Mouse (Mus musculus) heart, adult 9 months (tissue): ENCODE data around the gene Prkci.
A peak's percentile ranks its signal among the peaks of the same experiment; 100 is the strongest.

Source experiments
- DNase-seq, 2 experiments: peaks; one replicate each; pipeline ENCODE4 v3.0.0; 2022; ENCODE audit warnings: low spot score in 2 of 2

Prkci gene

DNA sequence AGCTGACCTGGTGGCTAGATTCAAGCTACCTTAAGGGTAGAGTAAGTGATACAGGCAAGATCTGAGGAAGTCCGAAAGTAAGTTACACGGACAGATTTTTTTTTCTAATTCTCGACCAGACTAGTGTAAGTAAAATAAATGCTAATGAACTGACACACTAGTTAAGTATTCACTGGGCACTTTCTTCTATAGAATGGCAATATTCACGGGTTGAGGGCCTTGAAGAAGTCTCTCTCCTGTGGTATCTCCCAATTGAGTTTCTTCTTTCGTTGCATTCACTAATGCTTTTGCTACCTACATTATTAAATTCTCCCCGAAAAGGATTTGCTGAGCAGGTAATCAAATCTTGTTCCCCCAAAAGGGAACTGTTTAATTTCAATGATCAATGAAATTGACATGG is 688 bp upstream of the Prkci start:
- DNase-seq, result no peak

DNA sequence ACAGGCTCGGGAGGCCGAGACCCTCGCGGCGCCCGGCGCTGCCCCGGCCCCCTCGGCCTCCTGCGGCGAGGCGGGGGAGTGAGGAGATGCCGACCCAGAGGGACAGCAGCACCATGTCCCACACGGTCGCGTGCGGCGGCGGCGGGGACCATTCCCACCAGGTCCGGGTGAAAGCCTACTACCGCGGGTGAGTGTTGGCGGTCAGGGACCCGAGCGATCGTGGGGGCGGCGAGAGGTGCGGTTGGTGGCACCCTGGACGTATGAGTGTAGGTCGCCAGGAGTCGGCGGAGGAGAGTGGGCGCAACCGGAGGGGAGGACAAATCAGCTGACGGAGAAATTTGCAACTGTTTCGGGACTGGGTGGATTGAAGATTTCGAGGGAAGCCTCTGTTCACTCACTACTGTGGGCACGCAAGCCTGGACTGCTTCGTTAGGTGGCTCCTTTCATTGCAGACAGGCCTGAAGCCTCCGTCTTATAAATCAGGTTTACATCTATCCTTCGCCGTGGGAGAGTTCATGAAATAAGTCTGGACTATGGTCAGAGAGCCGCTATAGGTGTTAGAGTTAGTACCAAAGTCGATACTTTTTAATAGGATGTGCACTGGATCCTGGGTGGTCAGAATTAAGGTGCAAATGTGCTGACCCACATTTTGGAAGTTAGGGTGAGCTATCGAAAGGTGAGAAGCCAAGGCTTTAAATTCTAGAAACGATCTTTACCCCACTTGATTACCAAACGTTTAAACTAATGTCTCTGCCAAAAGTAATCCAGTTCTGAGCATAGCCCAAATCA is 546 bp downstream of the Prkci start:
- no peak for DNase-seq

DNA sequence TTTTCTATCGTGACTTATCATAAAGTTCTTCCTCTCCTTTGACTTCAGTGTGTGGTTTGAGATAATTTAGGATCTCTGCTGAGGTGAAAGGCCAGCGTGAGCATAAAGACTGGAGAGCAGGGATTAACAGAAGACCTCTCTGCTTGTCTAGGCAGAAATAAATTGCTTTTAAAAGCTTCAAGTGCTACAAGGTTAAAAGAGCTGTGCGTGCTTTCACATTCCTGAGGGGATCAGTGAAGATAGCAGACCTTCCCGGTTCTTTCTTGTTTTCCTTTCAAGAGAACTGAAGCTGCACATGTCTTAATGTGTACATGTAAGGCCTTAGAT is 1.1 kb downstream of the Prkci start:
- DNase-seq, result no peak

DNA sequence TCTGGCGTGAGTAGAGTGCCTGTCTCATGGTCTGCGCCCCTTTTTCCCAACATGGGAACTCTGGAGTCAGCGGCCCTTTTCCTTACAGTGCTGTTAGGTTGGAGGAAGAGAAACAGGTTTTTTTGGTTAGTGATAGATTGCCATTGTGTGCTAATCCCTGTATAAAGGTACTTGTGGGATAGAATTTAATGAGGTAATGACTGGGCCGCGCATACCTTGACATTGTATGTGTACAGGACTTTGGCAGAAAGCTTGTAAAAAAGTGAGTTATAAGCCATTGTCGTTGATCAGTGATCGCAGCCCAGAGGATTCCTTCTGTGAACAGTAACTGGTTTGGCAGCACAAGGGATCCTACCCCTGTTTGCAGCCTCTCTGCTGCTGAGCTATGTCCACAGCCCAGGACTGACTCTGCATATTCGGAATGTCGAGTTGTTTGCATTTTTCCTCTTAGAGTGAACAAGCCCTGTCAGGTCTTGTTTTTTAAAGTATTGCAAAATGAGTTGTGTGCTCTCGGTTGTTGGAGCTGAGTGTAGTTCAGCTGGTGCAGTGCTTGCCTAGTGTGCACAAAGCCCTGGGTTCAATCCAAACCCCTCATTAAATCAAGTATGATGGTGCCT is 4.0 kb downstream of the Prkci start:
- DNase-seq, result no peak

DNA sequence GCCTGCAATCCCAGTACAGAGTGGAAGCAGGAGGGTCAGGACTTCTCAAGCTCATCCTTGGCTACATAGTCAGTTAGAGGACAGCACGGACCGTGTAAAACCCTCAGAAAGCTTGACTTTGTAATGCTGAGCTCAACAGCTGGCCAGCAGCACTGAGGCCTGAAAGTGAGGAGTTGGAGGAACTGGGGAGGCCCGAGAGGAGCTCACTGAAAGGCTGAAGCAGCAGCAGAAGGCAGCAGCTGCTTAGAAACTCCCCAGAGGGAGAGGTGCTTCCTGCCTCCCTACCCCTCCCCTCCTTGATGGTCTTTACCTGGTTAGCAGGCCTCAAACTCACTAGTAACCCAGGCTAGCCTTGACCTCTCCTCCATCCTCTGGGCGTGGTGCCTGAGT is 4.5 kb downstream of the Prkci start:
- peak; percentile 33 to 39 for DNase-seq

DNA sequence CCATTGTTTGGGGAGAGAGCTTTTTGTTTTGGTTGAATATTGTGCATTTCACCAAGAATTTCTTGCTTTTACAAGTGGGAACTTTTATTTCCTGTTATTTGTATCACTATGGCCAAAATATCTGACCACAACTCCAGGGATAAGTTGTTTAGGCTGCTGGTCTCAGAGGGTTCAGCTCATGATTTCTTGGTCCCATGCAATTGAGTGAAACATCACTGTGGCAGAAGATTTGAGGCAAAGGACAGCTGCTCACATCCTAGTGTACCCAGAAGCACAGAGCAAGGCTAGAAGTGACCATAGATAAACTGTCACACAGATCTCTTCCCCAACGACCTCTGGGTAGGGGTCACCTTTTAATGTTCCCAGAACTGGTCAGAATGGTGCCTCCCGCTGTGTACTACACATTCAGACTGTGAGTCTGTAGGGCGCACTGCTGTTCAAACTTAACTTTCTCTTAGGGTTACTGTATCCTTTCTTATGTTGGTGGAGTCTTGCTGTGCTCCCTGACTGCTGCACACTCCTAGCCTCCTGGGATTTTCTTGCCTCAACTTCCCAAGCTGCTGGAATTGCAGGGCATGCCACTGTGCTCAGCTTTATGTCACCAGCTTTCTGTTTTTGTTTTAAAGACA is 5.6 kb downstream of the Prkci start:
- DNase-seq, result no peak

DNA sequence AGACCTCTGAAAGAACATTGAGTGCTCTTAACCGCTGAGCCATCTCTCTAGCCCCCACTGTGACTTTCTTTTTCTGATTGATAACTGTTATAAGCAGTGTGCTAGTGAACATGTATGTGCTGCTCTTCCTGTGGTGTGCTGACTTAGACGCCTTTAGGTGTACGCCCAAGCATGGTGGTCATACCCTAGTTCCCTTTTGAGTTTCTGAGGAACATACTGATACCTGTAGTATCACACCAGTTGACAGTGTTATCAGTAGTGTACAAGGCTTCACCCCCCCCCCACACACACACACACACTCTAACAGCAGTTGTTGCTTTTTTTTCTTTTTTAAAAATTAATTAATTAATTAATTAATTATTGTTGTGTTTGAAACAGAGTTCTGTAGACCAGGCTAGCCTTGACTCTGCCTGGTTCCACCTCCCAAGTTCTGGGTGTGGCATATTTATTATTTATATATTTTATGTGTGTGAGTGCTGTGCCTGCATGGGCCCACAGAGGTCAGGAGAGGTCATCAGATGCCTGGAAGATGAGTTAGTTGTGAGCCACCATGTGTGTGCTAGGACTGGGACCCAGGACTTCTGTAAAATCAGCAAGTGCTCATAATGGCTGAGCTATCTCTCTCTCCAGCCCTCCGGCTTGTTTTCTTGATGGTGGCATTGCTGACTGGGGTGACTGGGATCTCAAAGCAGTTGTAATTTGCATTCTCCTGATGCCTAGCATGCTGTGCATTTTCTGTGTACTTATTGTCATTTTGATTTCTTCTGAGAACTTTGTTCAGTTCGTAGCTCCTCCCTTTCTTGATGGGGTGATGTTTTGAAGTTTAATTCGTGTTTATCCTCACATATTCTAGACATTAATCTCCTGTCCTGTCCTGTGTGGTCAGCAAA is 9.0 kb downstream of the Prkci start:
- no peak for DNase-seq

DNA sequence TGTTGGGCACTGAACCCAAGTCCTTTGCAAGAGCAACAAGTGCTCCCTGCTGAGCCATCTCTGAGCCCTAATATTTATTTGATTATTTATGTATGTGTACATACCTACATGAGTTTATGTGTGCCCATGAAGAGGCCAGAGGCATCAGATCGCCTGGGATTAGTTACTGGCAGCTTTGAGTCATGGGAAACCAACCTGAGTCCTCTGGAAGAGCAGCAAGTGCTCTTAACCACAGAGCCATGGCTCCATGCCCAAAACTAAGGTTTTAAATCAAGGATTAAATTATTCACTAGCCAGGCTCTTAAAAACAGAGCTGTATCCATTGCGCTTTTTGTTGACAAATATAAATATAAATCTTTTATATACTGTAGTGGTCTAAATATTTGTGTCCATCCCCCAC is 18.8 kb downstream of the Prkci start:
- DNase-seq, result no peak

DNA sequence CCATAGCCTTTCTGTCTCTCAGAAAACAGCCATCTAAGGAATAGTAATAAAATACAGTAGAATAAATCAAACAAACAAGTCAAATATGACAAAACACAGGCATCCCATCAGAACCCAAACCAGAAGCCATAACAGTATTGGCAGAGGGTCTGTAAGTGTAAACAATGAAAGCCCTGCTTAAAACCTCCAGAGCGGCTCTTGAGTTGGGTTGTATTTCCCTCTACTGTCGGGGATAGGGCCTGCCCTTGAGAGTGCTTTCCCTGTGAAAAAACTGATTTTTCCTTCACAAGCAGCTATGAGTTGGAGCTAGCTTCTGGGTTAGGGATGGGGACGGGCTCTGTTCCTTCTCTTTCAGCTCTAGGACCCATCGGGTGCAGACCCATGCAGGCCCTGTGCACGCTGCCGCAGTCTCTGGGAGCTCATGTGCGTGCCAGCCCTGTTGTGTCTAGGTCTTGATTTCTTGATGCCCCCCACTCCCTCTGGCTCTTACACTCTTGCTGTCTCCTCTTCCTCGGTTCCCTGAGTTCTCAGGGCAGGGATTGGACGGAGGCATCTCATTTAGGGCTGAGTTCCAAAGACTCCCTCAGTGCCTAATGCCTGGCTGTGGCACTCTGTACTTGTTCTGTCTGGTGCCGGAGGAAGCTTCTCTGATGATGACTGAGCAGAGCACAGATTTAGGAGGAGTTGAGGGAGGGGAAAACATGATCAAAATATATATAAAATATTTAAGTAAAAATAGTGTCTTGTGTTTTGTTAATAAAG is 20.3 kb downstream of the Prkci start:
- DNase-seq, result no peak

DNA sequence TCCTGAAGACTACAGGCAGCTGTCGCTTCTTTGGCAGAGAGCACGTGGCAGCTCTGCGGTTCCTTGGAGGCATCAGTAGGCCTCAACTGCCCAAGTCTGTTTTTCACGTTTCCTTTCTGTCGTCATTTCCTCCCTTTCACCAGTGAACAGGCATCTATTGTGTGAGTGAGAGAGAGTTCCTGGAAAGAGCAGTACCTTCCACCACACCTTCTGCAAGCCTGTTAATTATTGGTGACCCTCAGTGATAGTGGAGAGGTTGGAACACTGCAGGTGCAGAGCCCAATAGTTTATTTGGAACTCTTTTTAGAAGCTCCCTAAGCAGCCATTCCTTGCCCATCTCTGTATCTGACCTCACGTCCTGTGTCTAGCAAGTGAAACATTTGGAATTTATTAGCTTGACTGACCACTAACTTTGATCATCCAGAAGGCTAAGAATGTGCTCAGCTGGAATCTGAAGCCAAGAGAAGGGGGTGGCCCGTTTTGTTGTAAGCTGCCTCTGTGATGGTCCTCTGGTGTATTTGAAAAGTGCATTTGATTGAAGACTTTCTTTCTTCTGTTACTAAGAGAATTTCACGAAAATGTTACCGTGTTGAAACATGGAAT is 21.1 kb downstream of the Prkci start:
- no peak for DNase-seq

DNA sequence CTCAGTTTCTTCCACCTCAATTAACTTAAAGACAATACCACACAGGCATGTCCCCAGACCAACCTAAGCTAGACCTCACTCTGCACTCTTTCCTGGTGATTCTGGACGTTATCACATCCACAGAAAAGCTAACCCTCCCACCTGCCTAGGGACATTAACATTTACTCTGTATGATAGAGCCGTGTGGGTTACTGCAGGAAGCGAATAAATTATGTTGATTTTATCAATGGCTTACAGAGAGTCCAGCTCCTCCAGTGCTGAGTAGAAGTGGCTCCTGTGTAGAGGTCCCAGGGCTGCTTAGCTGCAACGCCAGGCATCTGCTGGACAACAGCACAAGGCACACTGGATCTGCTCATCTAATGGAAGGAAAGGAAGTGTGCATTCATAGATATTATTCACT is 22.1 kb downstream of the Prkci start:
- DNase-seq, result no peak

DNA sequence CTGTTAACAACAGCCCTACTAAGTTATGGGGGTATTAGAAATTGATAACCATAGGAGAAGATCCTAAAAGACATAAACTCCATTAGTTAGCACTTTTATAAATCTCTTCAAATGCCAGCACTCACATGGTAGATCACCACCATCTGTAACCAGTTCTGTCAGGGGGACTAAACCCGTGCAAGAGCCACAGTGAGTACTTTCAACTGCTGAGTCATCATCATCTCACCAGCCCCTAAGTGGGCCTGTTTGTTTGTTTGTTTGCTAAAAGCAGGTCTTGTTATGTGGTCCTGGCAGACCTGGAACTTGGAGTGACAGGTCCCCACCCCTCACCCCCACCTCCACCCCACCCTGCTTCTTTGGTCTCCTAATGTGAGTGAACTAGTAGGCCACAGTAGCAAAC is 23.7 kb downstream of the Prkci start:
- DNase-seq, result no peak

DNA sequence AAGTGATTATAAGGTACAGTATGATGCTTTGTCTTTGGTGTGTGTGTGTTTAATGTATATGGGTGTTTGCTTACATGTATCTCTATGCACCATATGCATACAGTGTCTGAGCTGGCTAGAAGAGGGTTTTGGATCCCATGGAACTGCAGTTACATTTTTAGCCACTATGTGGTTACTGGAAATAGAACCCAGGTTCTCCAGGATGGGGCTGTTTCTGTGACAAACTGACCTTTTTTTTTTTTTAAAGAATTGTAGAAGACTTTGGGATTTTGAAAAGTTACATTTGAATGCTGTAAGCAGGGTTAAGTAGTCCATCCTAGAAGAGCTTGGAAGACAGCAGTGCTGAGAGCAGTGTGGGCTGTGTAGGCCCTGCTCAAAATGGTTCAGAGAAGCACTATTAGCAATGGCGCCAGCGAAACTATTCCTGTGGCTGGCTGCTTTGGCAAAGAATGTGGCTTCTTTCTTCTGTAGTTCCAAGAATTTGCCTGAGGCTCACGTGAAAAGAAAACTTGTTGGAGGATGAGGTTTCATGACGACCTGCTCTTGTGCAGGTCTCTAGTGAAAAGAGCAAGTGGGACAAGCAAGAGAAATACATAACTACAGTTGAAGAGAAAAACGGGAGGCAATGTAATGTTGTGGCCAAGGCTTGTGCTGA is 24.4 kb downstream of the Prkci start:
- no peak for DNase-seq

DNA sequence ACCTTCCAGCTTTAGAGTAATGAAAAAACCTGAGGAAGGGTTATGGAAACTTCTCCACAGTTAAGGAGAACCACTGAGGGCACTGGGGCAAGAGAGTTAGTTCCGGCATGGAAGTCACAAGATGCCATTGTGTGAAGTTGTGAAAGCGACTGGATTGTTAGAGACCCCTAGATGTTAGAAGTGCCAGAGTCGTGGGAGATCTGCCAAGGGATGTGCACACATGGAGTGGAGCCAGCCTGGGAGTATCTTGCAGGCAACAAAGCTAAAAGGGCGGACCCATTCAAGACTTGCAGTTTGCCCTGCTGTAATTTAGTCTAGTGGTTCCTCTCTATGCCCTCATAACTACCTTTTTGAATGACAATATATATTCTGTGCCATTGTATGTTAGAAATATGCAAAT is 25.1 kb downstream of the Prkci start:
- no peak for DNase-seq

DNA sequence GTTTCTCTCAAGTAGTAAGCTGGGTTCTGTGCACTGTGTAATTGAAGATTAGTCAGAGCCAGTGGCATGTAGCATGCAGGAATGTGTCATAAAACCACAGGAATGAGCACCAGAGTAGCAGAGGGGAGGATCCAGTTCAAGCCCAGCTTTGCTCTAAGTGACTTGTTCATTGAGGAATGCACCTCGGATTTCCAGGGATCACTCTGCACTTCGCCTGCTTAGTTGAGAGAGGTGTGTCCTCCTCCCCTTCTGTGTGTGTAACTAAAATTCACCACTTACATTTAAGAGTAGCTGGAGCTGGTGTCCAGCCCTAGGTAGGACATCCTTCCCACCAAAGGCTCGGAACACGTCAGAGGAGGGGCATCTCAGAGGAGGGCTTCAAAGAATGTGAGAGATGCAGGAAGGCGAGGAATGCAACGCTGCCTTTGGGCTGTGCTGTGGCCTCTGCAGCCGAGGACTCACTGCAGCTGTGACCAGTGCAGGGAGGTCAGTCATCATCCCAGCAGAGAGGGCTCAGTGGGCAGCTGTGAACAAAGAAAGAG is 27.4 kb downstream of the Prkci start:
- peak; percentile 15 to 47 for DNase-seq

DNA sequence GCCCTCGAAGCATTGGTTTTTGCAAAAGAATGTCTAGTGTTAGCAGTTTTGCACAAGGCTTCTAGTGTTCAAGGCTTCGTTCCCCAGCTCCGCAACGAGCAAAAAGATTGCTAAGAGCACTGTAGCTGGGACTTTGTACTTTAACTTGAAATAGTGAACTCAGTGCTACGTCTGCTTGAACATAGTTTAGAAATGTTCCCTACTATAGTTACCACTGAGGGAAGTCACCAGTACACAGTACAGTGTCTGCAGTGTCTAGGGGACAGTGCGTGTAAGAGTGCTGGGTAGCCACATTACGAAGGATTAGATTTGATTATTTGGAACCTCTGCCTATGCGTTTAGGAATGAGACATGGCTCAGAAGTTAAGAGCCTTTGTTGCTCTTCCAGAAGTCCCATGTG is 32.2 kb downstream of the Prkci start:
- no peak for DNase-seq

DNA sequence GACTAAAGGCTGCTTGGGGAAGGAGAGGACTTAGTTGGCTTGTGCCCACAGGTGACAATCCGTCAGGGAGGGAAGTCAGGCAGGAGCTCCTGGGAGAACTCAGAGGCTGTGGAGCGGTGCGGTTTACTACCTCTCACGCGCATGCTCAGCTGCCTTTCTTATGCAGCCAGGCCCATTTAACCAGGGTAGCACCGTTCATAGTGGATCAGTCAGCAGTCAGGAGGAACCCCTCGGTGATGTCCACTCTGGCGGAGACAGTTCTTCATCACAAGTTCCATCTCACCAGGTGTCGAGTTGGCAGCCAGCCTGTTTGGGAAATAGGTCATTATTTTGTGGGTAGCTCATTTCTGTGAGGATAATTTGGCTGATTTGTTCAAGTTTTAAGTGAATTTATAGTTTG is 36.1 kb downstream of the Prkci start:
- DNase-seq, result no peak

DNA sequence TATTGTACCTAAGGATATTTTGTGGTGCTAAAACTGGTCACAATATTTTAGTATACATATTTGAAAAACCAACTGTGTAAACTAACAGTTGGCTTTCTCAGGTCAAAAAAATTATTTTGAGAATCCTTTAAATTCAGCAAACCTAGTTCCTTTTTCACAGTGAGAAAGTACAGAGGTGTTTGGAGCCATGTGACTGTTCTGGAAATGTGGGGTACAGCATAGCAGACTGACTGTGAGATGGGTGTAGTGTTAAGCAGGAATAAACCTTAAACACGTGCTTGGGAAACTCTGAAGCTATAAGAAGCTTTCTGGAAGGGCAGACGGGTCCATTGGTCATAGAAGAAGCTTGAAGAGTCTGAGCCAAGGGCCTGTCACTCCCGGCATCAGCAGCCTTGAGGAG is 38.1 kb downstream of the Prkci start:
- no peak for DNase-seq

DNA sequence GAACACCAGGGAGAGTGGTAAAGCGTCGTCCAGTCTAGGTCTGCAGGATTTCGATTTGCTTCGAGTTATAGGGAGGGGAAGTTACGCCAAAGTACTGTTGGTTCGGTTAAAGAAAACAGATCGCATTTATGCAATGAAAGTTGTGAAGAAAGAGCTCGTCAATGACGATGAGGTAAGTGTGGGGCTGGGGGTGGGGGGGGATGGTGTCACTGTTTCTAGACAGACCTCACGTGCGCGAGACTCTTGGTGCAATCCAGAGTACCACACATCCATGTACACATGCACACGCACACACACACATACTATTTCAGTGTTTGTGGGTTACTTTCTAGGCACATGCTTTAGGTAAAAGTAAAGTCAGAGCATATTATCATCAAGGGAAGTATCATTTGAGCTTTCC is 42.3 kb downstream of the Prkci start:
- no peak for DNase-seq

DNA sequence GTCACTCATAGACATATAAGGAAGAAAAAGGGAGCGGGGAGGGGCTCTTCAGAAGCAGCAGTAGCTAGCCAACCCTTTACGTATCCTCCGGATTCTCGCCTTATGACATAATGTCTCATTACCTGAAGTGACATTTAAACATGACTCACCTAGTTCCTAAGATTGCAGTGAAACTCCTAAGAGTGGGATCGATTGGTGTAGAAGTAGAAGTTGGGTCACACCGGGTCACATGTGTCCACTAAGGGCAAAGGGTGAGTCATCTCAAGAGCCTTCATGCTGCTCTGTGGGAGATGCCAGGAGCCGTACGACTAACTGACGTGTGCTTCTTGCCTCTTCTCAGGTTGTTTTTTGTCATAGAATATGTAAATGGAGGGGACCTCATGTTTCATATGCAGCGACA is 43.1 kb downstream of the Prkci start:
- DNase-seq, result no peak
